In genomic region chr1:89606612-89607011, GRCm38 (mm10) we compare ENCODE assay signal across 8 mouse cellular contexts.
A peak's percentile ranks its signal among the peaks of the same experiment; 100 is the strongest.
DNase-seq lines count a peak whose midpoint lies in the region; ATAC-seq lines count a peak whose summit lies in the region.

No protein-coding gene starts in this region.

- ATAC-seq in CD4-positive, CD25-positive, alpha-beta regulatory T cell, adult 4 months = no peak

- DNase-seq in CD4-positive, CD25-positive, alpha-beta regulatory T cell, adult 2 months (ENCODE audit: low read depth, low spot score) = peak; percentile 56
- peak; percentile 64 for DNase-seq in ES-CJ7 (ENCODE audit: low read depth, low spot score)
- DNase-seq in cerebellum, adult 9-11 months = peak; percentile 78
- DNase-seq in frontal cortex, postnatal 36 days (ENCODE audit: low spot score in 2 of 2) = peak; percentile 60 to 79
- DNase-seq in kidney, postnatal 14 days = peak; percentile 69
- peak; percentile 61 to 74 for DNase-seq in lung, postnatal 4 days
- DNase-seq in right cerebral cortex, postnatal 14 days = peak; percentile 82
